Mouse (Mus musculus) left cerebral cortex, adult 6 months (tissue): ENCODE measurements around the gene Gucy2d. TPM values are rescaled to one million over a fixed set of nuclear protein-coding genes. Genes with fewer than 3 reads are reported as not detected.

Source experiments
- long read RNA-seq, 2 experiments: library from polyadenylated mRNA; unstranded; transcript quantifications; one replicate each; pipeline ENCODE4 v2.0.0; 2019 to 2020
- polyA plus RNA-seq: library from polyadenylated mRNA; unstranded; fragments of <200 nt; fragmentation: Nextera tagmentation; gene quantifications from 2 replicates; pipeline ENCODE4 v1.2.3, GENCODE M21; 2021

Gene Gucy2d
- not detected in 2 replicates for polyA plus RNA-seq
- long read RNA-seq, experiment 1, result 0 reads
- long read RNA-seq, experiment 2, result 0 reads

GRCm38 (mm10) chr7:98439956-98440466 lies at the start of gene Gucy2d:
TSS of gene Gucy2d (plus strand) at chr7:98440416.

DNA sequence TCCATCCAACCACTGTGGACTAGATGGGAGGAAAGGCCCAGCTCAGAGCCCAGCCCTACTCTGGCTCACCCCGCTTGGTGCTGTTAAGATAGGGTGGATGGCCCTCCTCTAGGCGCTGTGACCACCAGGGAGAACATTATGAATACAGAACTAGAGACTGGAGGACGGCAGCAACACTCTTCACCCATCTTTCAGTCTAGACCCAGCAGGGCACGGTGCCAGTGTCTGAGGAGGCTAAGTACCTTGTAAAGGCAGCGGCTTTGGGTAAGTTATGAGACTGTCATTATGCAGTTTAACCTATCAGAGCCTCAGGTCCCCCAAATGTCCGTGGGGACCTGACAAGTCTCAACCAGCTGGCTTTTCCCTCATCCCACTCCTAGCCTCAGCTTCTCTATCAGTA lies 48.9 kb downstream of the Gucy2d start, which contains the start of gene Lrrc32:
Lrrc32 (plus strand) TSS at position 153 of the 400 bp plus-strand sequence.

Other genes with a start within 250 kb of the Gucy2d start
- gene B3gnt6, start 240.9 kb upstream of the Gucy2d start, polyA plus RNA-seq, result 0.25 and 0.46 TPM in 2 replicates
- 13.9 and 16.4 TPM in 2 replicates for gene Acer3, start 119.2 kb upstream of the Gucy2d start, polyA plus RNA-seq
- gene Tsku, start 79.1 kb upstream of the Gucy2d start, polyA plus RNA-seq, result 2.1 and 2.2 TPM in 2 replicates
- 2.1 and 2.5 TPM in 2 replicates for gene Lrrc32, start 48.9 kb downstream of the Gucy2d start, polyA plus RNA-seq
- gene Emsy, start 216.4 kb downstream of the Gucy2d start, polyA plus RNA-seq, result 15.3 and 16.0 TPM in 2 replicates